Mouse (Mus musculus): Measurements from ENCODE around the gene Fam161a. TPM values are rescaled to one million over a fixed set of nuclear protein-coding genes. Genes with fewer than 3 reads are reported as not detected.
A peak's percentile ranks its signal among the peaks of the same experiment; 100 is the strongest.

Fam161a gene
- polyA plus RNA-seq, 1 experiment from 2014 or later: 3.2 TPM

DNA sequence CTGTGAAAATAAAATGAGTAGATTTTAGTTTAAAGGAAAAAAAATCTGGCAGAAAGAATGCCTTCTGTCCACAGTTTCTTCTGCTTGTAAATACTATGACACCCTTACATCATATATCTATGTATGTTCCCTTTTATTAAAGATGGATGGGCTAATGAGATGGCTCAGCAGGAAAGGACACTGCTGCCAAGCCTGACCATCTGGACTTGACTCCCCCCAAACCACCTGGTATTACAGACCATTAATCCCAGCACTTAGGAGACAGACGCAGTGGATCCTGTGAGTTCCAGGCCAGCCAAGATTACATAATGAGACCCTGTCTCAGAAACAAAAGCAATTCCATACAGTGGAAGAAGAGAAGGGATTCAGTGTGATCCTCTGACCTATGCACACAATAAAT lies 28.6 kb upstream of the Fam161a start:
- H3K4me2 ChIP-seq (replicated peaks; ENCODE audit: low read depth): no peak overlapping the region
- no peaks in the 10 kb centered on the region for H3K9me3 ChIP-seq (ENCODE audit: control insufficient read depth, low read length)
- no peak for DNase-seq (ENCODE audit: low spot score)
- no peak overlapping the region for H3K9ac ChIP-seq (ENCODE audit: low read length)
- H3K4me3 ChIP-seq (ENCODE audit: low read depth, low read length): no peak overlapping the region
- H3K36me3 ChIP-seq (ENCODE audit: control insufficient read depth, insufficient read depth, low read length): 0 out of 2 replicates have a peak, but pooled peaks cover 7% of the 10 kb centered on the region
- no peak for ATAC-seq (ENCODE audit: low FRiP score, low TSS enrichment)
- H3K27me3 ChIP-seq (ENCODE audit: control insufficient read depth, insufficient read depth, low read length): no peaks in the 10 kb centered on the region
- WGBS: 42% methylated on average over 1 of the region's 1 CpGs
- peaks cover 4% of the 10 kb centered on the region for H3K4me1 ChIP-seq (replicated peaks; ENCODE audit: control insufficient read depth, insufficient read depth)
- no peak overlapping the region for H3K27ac ChIP-seq (replicated peaks)
- TF ChIP-seq EP300 (optimal IDR thresholded peaks at IDR 0.05) (no peak), CTCF (IDR thresholded peaks at IDR 0.05; ENCODE audit: low read depth) (no peak)

DNA sequence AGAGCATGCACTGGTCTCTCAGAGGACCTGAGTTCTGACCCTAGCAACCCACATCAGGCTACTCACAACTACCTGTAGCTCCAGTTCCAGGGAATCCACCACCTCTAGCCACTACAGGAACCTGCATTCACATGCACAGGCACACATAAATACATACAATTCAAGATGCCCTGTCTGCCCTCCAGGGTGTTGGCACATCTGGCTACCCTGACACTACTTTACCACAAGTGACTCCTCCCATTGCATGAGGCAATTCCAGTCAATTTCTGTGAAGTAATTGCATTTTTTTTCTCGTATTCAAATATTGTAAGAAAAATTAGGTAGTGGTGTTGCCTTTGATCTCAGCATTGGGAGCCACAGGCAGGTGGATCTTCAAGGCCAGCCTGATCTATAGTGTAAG lies 28.1 kb upstream of the Fam161a start:
- Histone ChIP-seq H3K4me1 (replicated peaks; ENCODE audit: control insufficient read depth, insufficient read depth) (peaks cover 4% of the 10 kb centered on the region), H3K4me2 (replicated peaks; ENCODE audit: low read depth) (no peak overlapping the region), H3K9ac (ENCODE audit: low read length) (no peak overlapping the region), H3K27ac (replicated peaks) (no peak overlapping the region), H3K36me3 (ENCODE audit: control insufficient read depth, insufficient read depth, low read length) (0 out of 2 replicates have a peak, but pooled peaks cover 7% of the 10 kb centered on the region), H3K4me3 (ENCODE audit: low read depth, low read length) (no peak overlapping the region), H3K9me3 (ENCODE audit: control insufficient read depth, low read length) (no peaks in the 10 kb centered on the region), H3K27me3 (ENCODE audit: control insufficient read depth, insufficient read depth, low read length) (no peaks in the 10 kb centered on the region)
- 72% methylated on average over 1 of the region's 1 CpGs for WGBS
- DNase-seq (ENCODE audit: low spot score): no peak
- TF ChIP-seq CTCF (IDR thresholded peaks at IDR 0.05; ENCODE audit: low read depth) (no peak), EP300 (optimal IDR thresholded peaks at IDR 0.05) (no peak)
- ATAC-seq (ENCODE audit: low FRiP score, low TSS enrichment): no peak

DNA sequence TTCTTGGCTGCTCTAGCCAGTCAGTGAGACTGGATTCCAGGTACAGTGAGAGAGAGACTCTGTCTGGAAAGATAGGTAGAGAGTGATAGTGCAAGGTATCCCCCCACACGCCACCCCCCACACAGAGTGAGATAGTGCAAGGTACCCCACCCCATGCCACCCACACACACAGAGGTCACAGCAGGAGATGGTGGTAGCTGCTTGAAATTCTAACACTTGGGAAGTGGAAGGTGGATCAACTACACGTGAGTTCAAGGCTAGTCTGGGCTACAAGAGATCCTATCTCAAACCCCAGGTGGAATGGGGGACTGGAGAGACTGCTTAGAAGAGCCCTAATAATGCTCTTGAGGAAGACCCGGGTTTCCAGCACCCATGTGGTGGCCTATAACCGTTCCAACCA lies 26.3 kb upstream of the Fam161a start:
- DNase-seq (ENCODE audit: low spot score) (no peak), ATAC-seq (ENCODE audit: low FRiP score, low TSS enrichment) (no peak)
- TF ChIP-seq CTCF (IDR thresholded peaks at IDR 0.05; ENCODE audit: low read depth) (no peak), EP300 (optimal IDR thresholded peaks at IDR 0.05) (no peak)
- Histone ChIP-seq H3K36me3 (ENCODE audit: control insufficient read depth, insufficient read depth, low read length) (0 out of 2 replicates have a peak, but pooled peaks cover 7% of the 10 kb centered on the region), H3K9me3 (ENCODE audit: control insufficient read depth, low read length) (no peaks in the 10 kb centered on the region), H3K4me3 (ENCODE audit: low read depth, low read length) (peak overlapping the region; percentile 69), H3K27me3 (ENCODE audit: control insufficient read depth, insufficient read depth, low read length) (no peaks in the 10 kb centered on the region), H3K27ac (replicated peaks) (peak overlapping the region; percentile 99; the same call in 1 of the 2 replicates), H3K9ac (ENCODE audit: low read length) (peak overlapping the region; percentile 80), H3K4me1 (replicated peaks; ENCODE audit: control insufficient read depth, insufficient read depth) (peaks cover 4% of the 10 kb centered on the region), H3K4me2 (replicated peaks; ENCODE audit: low read depth) (peak overlapping the region; percentile 82)
- 32% methylated on average over 4 of the region's 4 CpGs for WGBS

DNA sequence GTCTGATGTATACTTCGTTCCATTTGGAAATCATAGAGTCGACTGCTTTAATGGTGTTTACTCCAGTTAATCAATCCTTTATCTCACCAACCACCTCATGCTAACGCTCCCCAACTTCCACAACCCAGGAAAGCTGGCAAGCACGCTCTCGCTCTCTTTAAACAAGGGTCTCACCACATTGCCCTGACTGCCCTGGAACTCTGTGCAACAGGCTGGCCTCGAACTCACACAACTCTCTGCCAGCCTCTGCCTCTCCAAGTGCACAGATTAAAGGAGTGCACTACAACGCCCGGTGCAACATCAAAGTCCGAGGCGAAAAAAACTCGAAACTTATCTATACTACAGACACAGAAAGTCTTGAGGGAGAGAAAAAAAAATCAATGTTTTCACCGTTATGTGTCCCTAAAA lies 25.8 kb upstream of the Fam161a start:
- WGBS: under 1% methylated on average over 12 of the region's 12 CpGs
- no peak for TF ChIP-seq CTCF (IDR thresholded peaks at IDR 0.05; ENCODE audit: low read depth)
- TF ChIP-seq EP300 (optimal IDR thresholded peaks at IDR 0.05): no peak
- H3K9ac ChIP-seq (ENCODE audit: low read length): peak overlapping the region; percentile 80
- H3K9me3 ChIP-seq (ENCODE audit: control insufficient read depth, low read length): no peaks in the 10 kb centered on the region
- peak overlapping the region; percentile 69 for H3K4me3 ChIP-seq (ENCODE audit: low read depth, low read length)
- DNase-seq (ENCODE audit: low spot score) (no peak), ATAC-seq (ENCODE audit: low FRiP score, low TSS enrichment) (peak; percentile 63)
- H3K27me3 ChIP-seq (ENCODE audit: control insufficient read depth, insufficient read depth, low read length): no peaks in the 10 kb centered on the region
- peaks cover 4% of the 10 kb centered on the region for H3K4me1 ChIP-seq (replicated peaks; ENCODE audit: control insufficient read depth, insufficient read depth)
- 0 out of 2 replicates have a peak, but pooled peaks cover 7% of the 10 kb centered on the region for H3K36me3 ChIP-seq (ENCODE audit: control insufficient read depth, insufficient read depth, low read length)
- H3K4me2 ChIP-seq (replicated peaks; ENCODE audit: low read depth): peak overlapping the region; percentile 82
- peak overlapping the region; percentile 99 for H3K27ac ChIP-seq (replicated peaks)

DNA sequence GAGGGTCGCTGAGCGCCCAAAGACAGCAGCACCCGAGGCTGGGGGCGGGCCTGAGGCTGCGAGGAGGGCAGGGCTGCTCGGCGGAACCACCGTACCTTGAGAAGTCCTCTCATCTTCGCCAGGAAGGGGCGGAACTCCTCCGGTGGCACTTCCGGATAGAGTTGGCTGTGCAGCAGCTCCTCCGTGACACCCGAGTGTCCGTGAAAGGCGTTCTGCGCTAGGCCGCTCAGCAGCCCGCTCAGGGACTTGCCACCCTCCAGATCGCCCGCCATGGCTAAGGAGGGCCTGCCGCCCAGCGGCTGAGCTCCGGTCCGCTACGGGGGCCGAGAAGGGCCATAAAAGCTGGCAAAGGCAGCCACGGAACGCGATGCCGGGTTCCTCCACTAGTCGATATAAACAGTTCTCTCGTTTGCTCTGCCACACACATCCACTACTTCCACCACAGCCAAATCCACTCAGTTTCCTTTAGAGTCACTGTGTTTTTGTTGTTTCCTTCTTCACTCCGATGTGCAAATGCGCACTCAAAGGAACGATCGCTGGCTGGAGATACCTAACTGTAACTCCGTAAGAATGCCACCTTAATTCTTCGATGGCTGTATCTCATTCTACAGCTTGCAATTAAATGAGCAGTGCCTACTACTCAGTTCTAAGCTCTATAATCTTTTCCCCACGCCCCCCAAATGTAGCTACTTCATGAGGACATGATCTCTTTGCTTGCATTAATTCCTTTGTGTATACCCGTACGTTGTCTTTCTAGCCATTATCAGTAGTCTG lies 25.2 kb upstream of the Fam161a start, which contains the start of the genes Gm28048 and Commd1:
Gene Gm28048, minus strand, starts transcription at position 107 of the 774 bp plus-strand sequence.
Gene Commd1, minus strand, starts transcription at position 399 of the 774 bp plus-strand sequence.
- H3K4me2 ChIP-seq (replicated peaks; ENCODE audit: low read depth): peak within 1 kb of the TSS; percentile 82
- DNase-seq (ENCODE audit: low spot score) (peak; percentile 95), ATAC-seq (ENCODE audit: low FRiP score, low TSS enrichment) (peak; percentile 94)
- H3K27me3 ChIP-seq (ENCODE audit: control insufficient read depth, insufficient read depth, low read length): no peaks in the 10 kb centered on the region
- TF ChIP-seq CTCF (IDR thresholded peaks at IDR 0.05; ENCODE audit: low read depth): peak; percentile 78
- peak; percentile 56 for TF ChIP-seq EP300 (optimal IDR thresholded peaks at IDR 0.05)
- H3K9me3 ChIP-seq (ENCODE audit: control insufficient read depth, low read length): no peaks in the 10 kb centered on the region
- H3K27ac ChIP-seq (replicated peaks): peak within 1 kb of the TSS; percentile 99
- 0 out of 2 replicates have a peak, but pooled peaks cover 7% of the 10 kb centered on the region for H3K36me3 ChIP-seq (ENCODE audit: control insufficient read depth, insufficient read depth, low read length)
- H3K9ac ChIP-seq (ENCODE audit: low read length): peak within 1 kb of the TSS; percentile 80
- WGBS: 2% methylated on average over 42 of the region's 42 CpGs
- H3K4me1 ChIP-seq (replicated peaks; ENCODE audit: control insufficient read depth, insufficient read depth): peaks cover 4% of the 10 kb centered on the region
- peak within 1 kb of the TSS; percentile 69 for H3K4me3 ChIP-seq (ENCODE audit: low read depth, low read length)

DNA sequence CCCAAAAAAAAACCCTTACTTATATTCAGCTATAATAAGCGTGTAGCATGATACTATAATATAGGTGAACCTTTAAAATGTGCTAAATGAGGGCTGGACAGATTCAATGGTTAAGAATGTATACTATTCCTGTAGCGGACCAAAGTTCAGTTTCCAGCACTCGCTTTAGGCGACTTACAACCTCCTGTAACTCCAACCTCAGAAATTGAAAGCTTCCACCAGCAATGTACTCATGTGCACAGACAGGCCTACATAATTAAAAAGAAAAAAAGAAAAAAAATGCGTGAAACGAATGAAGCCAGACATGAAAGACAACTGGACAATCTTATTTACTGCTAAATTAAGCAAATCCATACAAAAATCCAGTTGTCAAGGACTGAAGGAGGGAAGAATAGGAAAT lies 24.5 kb upstream of the Fam161a start:
- Histone ChIP-seq H3K27me3 (ENCODE audit: control insufficient read depth, insufficient read depth, low read length) (no peaks in the 10 kb centered on the region), H3K4me3 (ENCODE audit: low read depth, low read length) (no peak overlapping the region), H3K9me3 (ENCODE audit: control insufficient read depth, low read length) (no peaks in the 10 kb centered on the region), H3K9ac (ENCODE audit: low read length) (no peak overlapping the region), H3K36me3 (ENCODE audit: control insufficient read depth, insufficient read depth, low read length) (0 out of 2 replicates have a peak, but pooled peaks cover 2% of the 10 kb centered on the region), H3K27ac (replicated peaks) (no peak overlapping the region), H3K4me1 (replicated peaks; ENCODE audit: control insufficient read depth, insufficient read depth) (peaks cover 4% of the 10 kb centered on the region), H3K4me2 (replicated peaks; ENCODE audit: low read depth) (no peak overlapping the region)
- ATAC-seq (ENCODE audit: low FRiP score, low TSS enrichment): no peak
- TF ChIP-seq EP300 (optimal IDR thresholded peaks at IDR 0.05): no peak
- TF ChIP-seq CTCF (IDR thresholded peaks at IDR 0.05; ENCODE audit: low read depth): no peak
- 68% methylated on average over 6 of the region's 6 CpGs for WGBS
- no peak for DNase-seq (ENCODE audit: low spot score)

Measured in stomach, postnatal 0 days (tissue).